Mouse (Mus musculus) thymus, postnatal 25 days (tissue): ENCODE measurements around the gene Bmpr1a.

Experiments
- DNase-seq: peaks from one replicate; pipeline ENCODE4 v3.0.0; 2022

Bmpr1a gene

GRCm38 (mm10) chr14:34503325-34503647 lies at the start of gene Bmpr1a:
Gene Bmpr1a (minus strand): TSS chr14:34503341.
- no peak for DNase-seq

DNA sequence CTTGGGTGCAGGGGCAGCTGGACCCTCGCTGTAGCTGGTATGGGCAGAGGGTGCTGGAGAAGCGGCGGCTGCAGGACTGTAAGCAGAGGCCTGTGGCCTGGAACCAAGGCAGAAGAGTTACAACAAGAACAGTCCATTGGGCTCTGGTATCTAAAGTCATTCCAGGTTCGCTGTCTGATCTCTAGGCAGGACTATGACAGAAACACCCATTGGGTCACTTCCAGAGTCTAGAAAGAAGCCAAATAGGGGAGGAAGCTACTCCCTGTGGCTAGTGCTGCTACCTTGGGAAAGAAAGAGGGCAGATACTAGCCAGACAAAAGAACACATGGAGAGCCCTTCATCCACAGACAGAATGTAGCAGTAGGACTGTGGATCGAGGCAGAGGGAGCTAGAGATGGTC lies 49.1 kb upstream of the Bmpr1a start:
- no peak for DNase-seq

DNA sequence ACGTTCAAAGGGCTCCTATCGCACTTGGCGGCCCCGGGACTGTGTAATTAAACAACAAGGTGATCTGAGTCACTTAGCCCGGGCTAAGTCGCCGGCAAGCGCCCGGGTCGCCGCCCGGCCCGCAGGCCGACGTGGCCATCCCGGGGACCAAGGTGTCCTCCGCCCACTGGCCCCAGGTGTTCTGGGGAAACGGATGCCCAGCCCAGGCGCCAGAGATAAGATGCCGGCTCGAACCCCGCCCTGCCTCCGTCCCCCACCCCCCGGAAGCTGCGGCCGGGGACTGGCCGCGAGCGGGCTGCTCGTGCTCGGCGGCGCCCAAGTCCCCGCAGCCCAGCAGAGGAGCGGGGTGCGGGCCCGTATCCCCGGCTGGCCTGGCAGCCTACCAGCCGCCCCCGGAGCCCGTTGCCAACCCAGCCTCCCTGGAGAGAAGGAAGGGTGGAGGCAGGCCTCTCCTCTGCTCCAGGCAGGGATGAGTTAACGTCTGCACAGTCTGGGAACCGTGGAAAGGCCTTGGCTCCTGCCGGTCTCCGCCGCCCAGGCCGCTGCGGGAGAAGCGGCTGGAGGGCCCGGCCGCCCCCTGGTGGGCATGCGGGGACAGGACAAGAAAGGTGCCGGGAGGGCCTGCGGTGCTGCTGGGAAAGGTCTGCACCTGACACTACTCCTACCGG lies 46.0 kb upstream of the Bmpr1a start:
- DNase-seq: peak; percentile 64

GRCm38 (mm10) chr14:34548391-34549001 lies 45.4 kb upstream of the Bmpr1a start:
- no peak for DNase-seq

- DNase-seq: no peak
These were observed 41.4 kb upstream of the Bmpr1a start for GRCm38 (mm10) chr14:34544545-34544944.

DNA sequence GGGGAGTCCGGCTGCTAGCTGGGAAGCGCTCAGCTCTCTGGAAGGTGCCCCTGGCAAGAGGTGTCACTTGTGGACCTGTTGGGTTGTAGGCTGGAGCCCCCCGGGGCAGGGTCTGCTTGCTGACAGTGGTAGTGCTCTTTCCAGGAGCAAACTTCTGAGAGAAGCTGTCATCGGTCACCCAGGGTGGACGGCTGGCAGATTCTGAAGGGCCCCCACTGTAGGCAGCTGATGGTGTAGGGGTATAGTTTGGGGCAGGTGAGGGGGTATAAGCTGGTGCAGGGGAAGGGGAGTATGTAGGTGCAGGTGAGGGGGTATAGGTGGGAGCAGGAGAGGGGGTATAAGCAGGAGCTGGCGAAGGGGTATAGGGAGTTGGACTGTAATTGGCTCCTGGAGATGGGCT lies 40.9 kb upstream of the Bmpr1a start:
- no peak for DNase-seq

DNA sequence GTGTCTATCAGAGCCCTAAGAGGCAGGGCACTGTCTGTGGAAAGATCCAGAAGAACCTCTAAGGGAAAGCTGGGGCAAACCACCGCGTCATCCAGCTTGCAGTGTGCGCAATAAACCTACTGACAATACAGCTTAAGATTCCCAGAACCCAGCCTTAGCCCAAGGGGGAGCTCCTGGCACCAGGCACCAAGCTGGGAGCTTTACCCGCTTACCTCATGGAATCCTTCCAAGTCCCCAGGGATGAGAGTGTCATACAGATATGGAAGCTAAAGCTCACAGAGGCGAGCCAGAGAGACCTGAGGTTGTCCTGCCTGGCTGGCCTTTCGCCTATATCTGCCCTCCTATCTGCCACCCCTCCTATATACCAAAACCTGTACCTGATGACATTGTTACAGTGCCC lies 40.5 kb upstream of the Bmpr1a start:
- DNase-seq: no peak

- DNase-seq: no peak
These were observed 38.8 kb upstream of the Bmpr1a start for GRCm38 (mm10) chr14:34541896-34542295.

GRCm38 (mm10) chr14:34540685-34541162 lies 37.6 kb upstream of the Bmpr1a start:
- no peak for DNase-seq

GRCm38 (mm10) chr14:34535883-34536282 lies 32.7 kb upstream of the Bmpr1a start:
- no peak for DNase-seq

GRCm38 (mm10) chr14:34533537-34533936 lies 30.4 kb upstream of the Bmpr1a start:
- no peak for DNase-seq

- no peak for DNase-seq
These were observed 29.4 kb upstream of the Bmpr1a start for GRCm38 (mm10) chr14:34532536-34532935.

- DNase-seq: no peak
These were observed 25.7 kb upstream of the Bmpr1a start for GRCm38 (mm10) chr14:34528804-34529203.

DNA sequence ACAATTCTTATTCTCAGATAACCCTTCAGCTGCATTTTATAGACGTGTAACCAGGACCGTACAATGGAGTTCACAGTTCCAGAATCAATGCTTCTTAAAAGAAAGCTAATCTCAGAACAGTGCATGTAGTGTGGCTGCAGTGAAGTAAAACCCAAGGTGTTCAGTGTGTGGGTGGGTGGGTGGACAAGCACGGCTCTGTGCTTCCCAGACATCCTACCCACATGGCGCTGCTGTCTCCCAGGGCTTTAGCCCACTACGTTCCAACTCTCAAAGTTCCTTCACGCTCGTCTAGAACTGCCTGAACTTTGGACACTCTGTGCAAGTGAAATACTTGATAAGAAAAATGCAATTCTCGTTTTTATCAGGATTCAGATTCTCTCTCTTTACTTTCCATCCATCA lies 19.6 kb upstream of the Bmpr1a start, which contains the start of gene 9230112D13Rik:
Gene 9230112D13Rik (minus strand): TSS at position 101 of the 400 bp plus-strand sequence.
- no peak for DNase-seq

DNA sequence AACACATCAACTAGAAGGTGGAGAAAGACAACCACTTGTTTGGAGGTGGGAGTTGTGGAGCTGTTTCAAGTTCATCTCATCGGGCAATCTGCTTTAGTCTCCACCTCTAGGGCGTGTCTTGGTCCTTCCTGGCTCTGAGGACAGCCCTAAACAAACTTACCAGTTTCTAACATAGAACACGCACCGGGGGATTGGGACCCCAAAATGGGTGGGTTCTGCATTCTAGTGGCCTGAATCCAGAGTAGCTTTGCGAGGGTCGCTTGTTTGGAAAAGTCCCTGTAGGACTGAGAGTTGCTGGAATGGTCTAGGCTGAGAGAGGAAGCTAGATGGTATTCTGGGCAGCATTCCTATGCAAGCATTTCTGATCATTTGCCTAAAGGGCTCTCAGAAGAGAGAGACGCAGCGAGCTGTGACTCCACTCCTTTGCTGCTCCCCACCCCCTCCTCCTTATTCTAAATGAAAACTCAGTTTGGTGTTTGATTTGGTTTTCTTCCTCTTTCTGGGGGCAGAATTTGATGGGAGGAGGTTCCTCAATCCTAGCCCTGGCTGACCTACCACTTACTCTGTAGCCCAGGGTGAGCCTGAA lies 14.9 kb upstream of the Bmpr1a start:
- DNase-seq: no peak

GRCm38 (mm10) chr14:34516960-34517577 lies 13.9 kb upstream of the Bmpr1a start:
- no peak for DNase-seq

DNA sequence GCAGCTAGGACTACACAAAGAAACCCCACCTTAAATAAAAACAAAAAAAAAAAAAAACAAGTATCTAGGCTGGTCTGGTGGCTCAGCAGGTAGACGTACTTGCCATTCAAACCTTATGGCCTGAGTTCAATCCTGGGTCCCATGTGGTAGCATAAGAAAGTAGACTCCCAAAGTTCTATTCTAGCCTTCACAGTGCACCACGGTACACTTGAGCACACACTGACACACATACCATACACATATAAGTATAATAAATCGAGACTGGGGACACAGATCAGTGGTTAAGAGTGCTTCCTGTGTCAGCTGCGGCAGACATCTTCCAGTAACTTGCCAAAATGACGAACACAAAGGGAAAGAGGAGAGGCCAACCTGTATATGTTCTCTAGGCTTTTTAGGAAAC lies 12.7 kb upstream of the Bmpr1a start:
- DNase-seq: no peak

GRCm38 (mm10) chr14:34514120-34514519 lies 11.0 kb upstream of the Bmpr1a start:
- DNase-seq: no peak

DNA sequence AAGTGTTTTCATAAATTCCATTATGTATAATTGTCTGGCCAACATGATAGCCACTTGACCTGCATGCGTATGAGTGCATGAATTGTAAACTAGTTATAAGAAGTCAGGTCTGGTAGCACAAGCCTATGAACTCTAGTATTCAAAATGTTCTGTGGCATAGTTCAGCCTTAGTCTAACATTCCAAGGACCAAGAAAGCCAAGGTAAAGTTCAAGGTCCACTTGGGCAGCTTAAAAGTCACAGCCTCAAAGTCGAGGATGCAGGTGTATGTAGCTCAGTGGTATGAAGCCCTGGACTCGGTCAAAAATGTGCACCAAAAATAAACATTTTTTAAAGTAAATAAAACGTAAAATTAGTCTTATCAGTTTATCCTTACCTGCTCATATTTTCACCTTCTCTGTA lies 9.5 kb upstream of the Bmpr1a start:
- no peak for DNase-seq

GRCm38 (mm10) chr14:34511901-34512300 lies 8.8 kb upstream of the Bmpr1a start:
- DNase-seq: no peak

- DNase-seq: no peak
These were observed 5.8 kb upstream of the Bmpr1a start for GRCm38 (mm10) chr14:34508842-34509439.

- no peak for DNase-seq
These were observed 5.2 kb upstream of the Bmpr1a start for GRCm38 (mm10) chr14:34508187-34508840.

DNA sequence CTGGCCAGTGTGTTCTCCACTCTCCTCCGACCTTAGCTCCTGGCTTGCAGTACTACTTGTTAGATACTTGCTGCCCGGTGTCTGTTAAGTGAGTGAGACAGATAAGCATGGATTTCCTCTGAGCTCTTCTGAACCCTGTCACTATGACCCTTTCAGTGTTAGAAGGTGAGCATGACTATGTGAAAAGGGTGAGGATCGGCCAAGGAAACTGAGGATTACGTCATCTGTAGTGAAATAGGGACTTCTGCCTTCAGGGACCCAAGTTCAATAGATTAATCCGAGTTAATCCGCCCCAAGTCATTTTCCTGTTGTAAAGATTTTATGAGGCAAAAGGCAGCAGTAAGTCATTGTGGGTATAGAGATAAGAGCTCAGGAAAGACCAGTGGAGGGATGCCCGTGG lies 2.2 kb upstream of the Bmpr1a start:
- DNase-seq: no peak
